Mouse (Mus musculus) heart, adult 18-20 months (tissue): Measurements from ENCODE around the gene Zfp212. TPM values are rescaled to one million over a fixed set of nuclear protein-coding genes. Genes with fewer than 3 reads are reported as not detected.
"Not testable (repeated sequence)": the region's sequence is repeated elsewhere in the genome, so short reads cannot be mapped to it uniquely, and the experiment has no call there.

Source experiments
- DNase-seq, 2 experiments: peaks; one replicate each; pipeline ENCODE4 v3.0.0; 2021 to 2022; ENCODE audit warnings: mixed read lengths in 1 of 2
- total RNA-seq, 2 experiments: library from RNA; stranded (reverse); gene quantifications; 2 replicates each; pipeline ENCODE4 v1.2.3; 2021

Zfp212 gene
- total RNA-seq, 2 experiments from 2014 or later, result 7.4 to 8.8 TPM

DNA sequence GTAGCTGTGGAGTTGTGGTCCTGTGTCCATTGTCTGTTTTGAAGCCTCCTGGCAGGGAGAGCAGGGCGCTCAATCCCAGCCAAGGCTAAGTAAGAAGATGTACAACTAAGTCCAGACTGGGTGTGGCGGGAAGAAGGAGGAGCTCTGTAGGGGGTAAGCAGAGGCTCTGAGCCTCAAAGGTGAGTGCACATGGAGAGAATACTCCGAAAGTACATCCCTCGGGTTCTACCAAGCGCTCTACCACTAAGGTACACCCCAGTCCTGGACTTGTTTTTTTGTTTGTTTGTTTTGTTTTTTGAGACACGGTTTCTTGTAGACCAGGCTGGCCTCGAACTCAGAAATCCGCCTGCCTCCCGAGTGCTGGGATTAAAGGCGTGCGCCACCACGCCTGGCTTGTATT lies 22.2 kb downstream of the Zfp212 start:
- no peak for DNase-seq

- DNase-seq, result peak; percentile 65 to 75
Observed at GRCm38 (mm10) chr6:47943021-47943691, 22.9 kb downstream of the Zfp212 start.

DNA sequence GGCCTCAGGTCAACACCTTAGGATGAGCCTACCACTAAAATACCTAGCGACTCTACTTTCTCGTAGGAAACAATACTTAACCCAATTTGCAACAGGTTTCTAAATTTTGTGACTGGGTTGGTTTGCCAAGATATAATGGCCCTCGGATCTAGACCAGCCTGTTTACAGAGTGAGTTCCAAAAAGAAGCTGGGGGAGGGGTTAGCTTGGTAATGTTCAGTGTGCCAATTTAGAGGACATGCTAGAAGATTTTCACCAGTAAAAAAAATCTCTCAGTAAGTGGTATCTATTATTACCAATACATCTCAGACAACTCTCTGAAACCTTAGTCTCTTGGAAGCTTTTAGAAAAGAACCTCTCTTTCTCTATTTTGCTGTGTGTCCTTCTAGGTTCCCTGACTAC lies 23.4 kb downstream of the Zfp212 start:
- no peak for DNase-seq

GRCm38 (mm10) chr6:47947388-47947787 lies 27.1 kb downstream of the Zfp212 start:
- DNase-seq, result no peak

- peak; percentile 96 to 97 for DNase-seq
Observed at GRCm38 (mm10) chr6:47953191-47953726, 33.0 kb downstream of the Zfp212 start, which contains the start of gene Zfp956. TSS of gene Zfp956 (plus strand) at chr6:47953390.

- no peak for DNase-seq
Observed at GRCm38 (mm10) chr6:47954425-47954824, 34.1 kb downstream of the Zfp212 start.

- DNase-seq, result no peak
Observed at GRCm38 (mm10) chr6:47957816-47958215, 37.5 kb downstream of the Zfp212 start.

DNA sequence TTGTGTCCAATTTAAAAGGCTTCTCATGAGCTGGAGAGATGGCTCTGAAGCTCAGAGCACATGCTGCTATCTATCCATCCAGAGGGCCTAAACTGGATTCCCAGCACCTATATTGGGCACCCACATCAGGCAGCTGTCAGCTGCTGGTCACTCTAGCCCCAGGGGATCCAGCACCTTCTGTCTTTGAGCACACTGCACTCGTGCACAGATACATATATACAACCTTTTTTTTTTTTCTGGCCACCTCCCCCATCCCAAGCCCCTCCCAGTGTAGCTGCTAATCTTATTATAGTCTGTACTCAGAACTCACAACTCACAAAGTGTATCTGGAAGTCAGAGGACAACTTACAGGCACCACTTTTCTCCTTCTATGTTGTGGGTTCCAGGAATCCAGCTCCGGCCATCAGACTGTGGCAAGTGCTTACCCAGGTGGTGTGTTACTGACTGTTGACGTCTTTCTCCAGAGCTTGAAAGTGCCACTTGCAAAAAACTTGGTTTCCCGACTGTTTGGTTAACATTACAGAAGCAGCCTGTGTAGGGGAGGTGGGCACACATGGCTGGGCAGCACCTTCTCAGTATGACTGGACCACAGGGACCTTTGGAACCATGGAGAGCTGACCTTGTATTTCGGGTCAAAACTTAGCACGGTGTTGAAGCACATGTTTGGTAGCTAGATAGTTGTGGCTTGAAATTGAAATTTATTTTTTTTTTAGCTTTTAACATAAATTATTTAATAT lies 40.6 kb downstream of the Zfp212 start:
- no peak for DNase-seq

- no peak for DNase-seq
Observed at GRCm38 (mm10) chr6:47963051-47963450, 42.8 kb downstream of the Zfp212 start.

GRCm38 (mm10) chr6:47968166-47968565 lies 47.9 kb downstream of the Zfp212 start:
- DNase-seq, result not testable (repeated sequence)

DNA sequence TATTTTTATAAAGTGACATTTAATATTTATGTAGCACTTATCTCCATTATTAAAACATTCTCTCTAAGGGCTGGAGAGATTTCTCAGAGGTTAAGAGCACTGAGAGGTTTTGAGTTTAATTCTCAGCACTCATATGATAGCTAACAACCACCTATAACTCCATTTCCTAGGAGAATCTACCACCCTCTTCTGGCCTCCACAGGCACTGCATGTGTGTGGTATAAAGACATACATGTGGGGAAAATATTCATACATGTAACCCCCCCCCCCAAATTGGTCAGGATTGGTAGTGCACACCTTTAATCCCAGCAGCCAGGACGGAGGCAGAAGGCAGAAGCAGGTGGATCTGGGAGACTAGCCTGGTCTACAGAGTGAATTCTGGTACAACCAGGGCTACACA lies 54.3 kb downstream of the Zfp212 start:
- DNase-seq, result no peak

DNA sequence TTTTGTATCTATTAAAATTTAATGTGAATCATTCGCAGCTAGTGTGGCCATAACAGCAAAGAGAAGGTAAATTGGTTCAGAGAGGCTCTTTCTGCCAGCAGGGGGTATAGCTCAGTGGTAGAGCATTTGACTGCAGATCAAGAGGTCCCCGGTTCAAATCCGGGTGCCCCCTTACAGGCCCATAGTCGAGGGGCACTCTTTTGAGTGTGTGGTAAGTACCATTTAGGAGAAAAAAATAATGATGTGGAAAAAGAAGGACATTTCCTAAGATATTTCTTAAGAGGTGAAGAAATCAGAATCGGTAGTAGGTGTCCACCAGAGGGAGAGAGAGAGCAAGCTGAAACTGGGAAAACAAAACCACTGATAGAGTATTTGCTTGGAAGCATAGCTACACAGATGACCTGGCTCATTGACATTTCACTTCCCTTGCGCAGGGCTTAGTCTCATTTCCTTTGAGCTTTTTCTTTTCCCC lies 58.7 kb downstream of the Zfp212 start:
- DNase-seq, result peak; percentile 85 to 86

Other genes with a start within 250 kb of the Zfp212 start
- 10 to 100 TPM; 38.4 to 45.9 TPM for gene Pdia4, start 107.0 kb upstream of the Zfp212 start, total RNA-seq
- under 1 TPM; 0.52 to 0.85 TPM for gene Zfp786, start 89.6 kb upstream of the Zfp212 start, total RNA-seq
- 1 to 10 TPM; 5.6 to 6.0 TPM for gene Zfp398, start 84.8 kb upstream of the Zfp212 start, total RNA-seq
- 1 to 10 TPM; 4.4 to 4.5 TPM for gene Zfp282, start 43.3 kb upstream of the Zfp212 start, total RNA-seq
- gene Zfp956, start 32.9 kb downstream of the Zfp212 start, total RNA-seq, result 1 to 10 TPM; 1.6 to 1.9 TPM
- 10 to 100 TPM; 12.7 to 13.9 TPM for gene Zfp777, start 128.4 kb downstream of the Zfp212 start, total RNA-seq
- 10 to 100 TPM in 1 of 2 experiments, 1 to 10 TPM in 1; 7.6 to 10.4 TPM for gene Zfp746, start 166.1 kb downstream of the Zfp212 start, total RNA-seq